Mouse (Mus musculus): ENCODE measurements at regions not wholly inside any gene's neighbourhood (a gene's known extent, or its start where the extent isn't known, plus 50 kb on each side); places are given as distances from the start of the nearest gene placed in this dataset.

GRCm38 (mm10) chr13:43907425-43907824 is 122.8 kb downstream of the Cd83 start:
- TF ChIP-seq POLR2A (IDR thresholded peaks at IDR 0.05; ENCODE audit: extremely low read depth, insufficient read depth, low read length): no peak
- no peak for TF ChIP-seq CTCF (IDR thresholded peaks at IDR 0.05; ENCODE audit: extremely low read depth, insufficient read depth, low read length)
- no peak overlapping the region for H3K27ac ChIP-seq (ENCODE audit: insufficient read depth, low read length)
- no peak overlapping the region for H3K4me3 ChIP-seq (ENCODE audit: insufficient read depth, low read length)
- no peaks in the 10 kb centered on the region; the same call in 1 of the 2 replicates for H3K4me1 ChIP-seq (ENCODE audit: control insufficient read depth, insufficient read depth, low read length)

GRCm38 (mm10) chr13:43908041-43908644 is 123.6 kb downstream of the Cd83 start:
- Histone ChIP-seq H3K27ac (ENCODE audit: insufficient read depth, low read length) (no peak overlapping the region), H3K4me1 (ENCODE audit: control insufficient read depth, insufficient read depth, low read length) (no peaks in the 10 kb centered on the region; the same call in 1 of the 2 replicates), H3K4me3 (ENCODE audit: insufficient read depth, low read length) (no peak overlapping the region)
- TF ChIP-seq CTCF (IDR thresholded peaks at IDR 0.05; ENCODE audit: extremely low read depth, insufficient read depth, low read length) (no peak), POLR2A (IDR thresholded peaks at IDR 0.05; ENCODE audit: extremely low read depth, insufficient read depth, low read length) (no peak)

DNA sequence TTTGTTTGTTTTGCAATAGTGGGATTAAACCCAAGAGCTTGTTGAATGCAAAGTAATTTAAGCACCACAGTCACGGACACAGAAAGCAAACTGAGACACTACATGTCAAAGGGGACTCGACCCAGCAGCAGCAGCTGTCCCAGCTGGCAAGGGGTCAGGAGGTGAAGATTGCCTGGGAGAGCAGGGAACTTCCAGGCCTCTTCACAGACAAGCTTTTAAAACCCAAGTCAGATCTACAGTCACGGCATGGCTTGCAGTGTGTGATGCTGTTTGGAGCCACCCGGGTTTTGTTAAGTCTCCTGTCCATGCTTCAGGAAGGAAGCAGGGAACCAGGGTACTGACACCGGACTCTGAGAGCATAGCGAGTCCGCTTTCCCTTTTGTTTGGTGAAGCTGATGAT is 125.4 kb downstream of the Cd83 start:
- Histone ChIP-seq H3K27ac (ENCODE audit: insufficient read depth, low read length) (no peak overlapping the region), H3K4me1 (ENCODE audit: control insufficient read depth, insufficient read depth, low read length) (no peaks in the 10 kb centered on the region), H3K4me3 (ENCODE audit: insufficient read depth, low read length) (no peak overlapping the region)
- TF ChIP-seq POLR2A (IDR thresholded peaks at IDR 0.05; ENCODE audit: extremely low read depth, insufficient read depth, low read length): no peak
- no peak for TF ChIP-seq CTCF (IDR thresholded peaks at IDR 0.05; ENCODE audit: extremely low read depth, insufficient read depth, low read length)

DNA sequence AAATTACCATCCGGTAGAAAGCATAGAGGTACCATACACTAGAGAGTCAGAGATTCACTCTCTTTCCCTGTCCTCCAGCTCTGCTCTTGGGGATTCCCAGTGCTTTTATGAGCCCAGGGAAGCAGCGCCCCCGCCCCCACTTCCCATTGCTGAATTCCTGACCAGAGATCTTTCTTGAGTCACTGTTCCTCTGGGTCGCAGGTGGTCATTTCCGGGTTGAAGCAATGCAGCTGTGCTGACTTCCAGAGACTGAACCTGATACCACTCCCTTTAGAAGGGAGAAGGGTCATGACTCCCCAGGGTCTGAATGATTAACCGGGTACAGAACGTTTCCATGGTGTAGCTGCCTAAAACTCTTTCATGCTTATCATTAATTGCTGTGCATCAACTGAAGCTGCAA is 128.9 kb downstream of the Cd83 start:
- Histone ChIP-seq H3K4me3 (ENCODE audit: insufficient read depth, low read length) (no peak overlapping the region), H3K27ac (ENCODE audit: insufficient read depth, low read length) (no peak overlapping the region), H3K4me1 (ENCODE audit: control insufficient read depth, insufficient read depth, low read length) (no peaks in the 10 kb centered on the region)
- TF ChIP-seq POLR2A (IDR thresholded peaks at IDR 0.05; ENCODE audit: extremely low read depth, insufficient read depth, low read length): no peak
- no peak for TF ChIP-seq CTCF (IDR thresholded peaks at IDR 0.05; ENCODE audit: extremely low read depth, insufficient read depth, low read length)

DNA sequence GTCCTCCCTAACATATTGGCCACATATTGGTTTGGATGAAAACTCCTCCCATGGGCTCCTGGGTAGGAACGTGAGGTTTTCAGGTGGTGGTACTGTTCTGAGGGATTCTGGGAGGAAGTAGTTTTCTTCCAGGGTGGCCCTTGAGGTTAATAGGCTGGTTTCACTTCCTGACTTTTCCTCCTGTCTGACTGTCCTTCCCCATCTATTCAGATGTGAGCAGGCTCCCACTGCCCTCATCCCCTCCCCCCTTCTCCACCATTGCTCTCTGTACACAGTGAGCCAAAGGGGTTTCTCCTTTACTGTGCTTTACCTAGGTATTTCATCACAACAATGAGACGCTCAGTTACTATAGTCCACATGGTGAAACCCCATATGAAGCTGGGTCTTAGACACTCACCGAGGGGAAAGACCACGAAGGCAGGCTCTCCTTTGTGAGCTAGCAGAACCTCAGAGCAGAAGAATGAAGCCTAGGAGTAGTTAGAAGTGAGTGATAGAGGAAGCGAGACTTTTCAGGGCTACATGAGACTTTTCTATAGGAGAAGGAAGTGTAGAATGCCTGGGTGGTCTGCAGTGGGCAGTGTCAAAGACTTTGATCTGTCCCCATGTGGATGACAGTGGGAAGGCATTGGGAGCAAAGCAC is 135.3 kb downstream of the Cd83 start:
- no peak overlapping the region for H3K4me3 ChIP-seq (ENCODE audit: insufficient read depth, low read length)
- no peaks in the 10 kb centered on the region for H3K4me1 ChIP-seq (ENCODE audit: control insufficient read depth, insufficient read depth, low read length)
- TF ChIP-seq CTCF (IDR thresholded peaks at IDR 0.05; ENCODE audit: extremely low read depth, insufficient read depth, low read length): no peak
- no peak for TF ChIP-seq POLR2A (IDR thresholded peaks at IDR 0.05; ENCODE audit: extremely low read depth, insufficient read depth, low read length)
- H3K27ac ChIP-seq (ENCODE audit: insufficient read depth, low read length): no peak overlapping the region

GRCm38 (mm10) chr13:43930081-43930981 is 145.8 kb downstream of the Cd83 start:
- Histone ChIP-seq H3K27ac (ENCODE audit: insufficient read depth, low read length) (no peak overlapping the region), H3K4me3 (ENCODE audit: insufficient read depth, low read length) (no peak overlapping the region), H3K4me1 (ENCODE audit: control insufficient read depth, insufficient read depth, low read length) (peaks cover 3% of the 10 kb centered on the region; the same call in 1 of the 2 replicates)
- TF ChIP-seq POLR2A (IDR thresholded peaks at IDR 0.05; ENCODE audit: extremely low read depth, insufficient read depth, low read length) (no peak), CTCF (IDR thresholded peaks at IDR 0.05; ENCODE audit: extremely low read depth, insufficient read depth, low read length) (no peak)

DNA sequence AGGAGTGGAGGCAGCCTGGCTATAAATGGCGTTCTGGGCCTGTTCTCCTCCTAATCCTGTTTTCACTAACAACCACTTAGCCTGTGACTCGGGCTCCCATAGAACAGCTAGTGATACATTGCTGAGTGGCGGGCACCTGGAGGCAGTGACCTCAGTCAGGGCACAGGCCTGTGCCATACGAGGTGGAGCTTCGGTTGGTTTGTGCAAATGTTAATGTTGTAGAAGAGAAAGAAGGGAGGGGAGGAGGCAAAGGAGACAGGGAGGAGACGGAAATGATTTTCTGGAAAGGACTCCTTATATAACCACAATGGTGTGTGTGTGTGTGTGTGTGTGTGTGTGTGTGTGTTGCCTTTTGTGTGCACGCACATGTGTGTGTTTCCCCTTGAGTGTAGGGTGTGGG is 148.4 kb downstream of the Cd83 start:
- no peak overlapping the region for H3K27ac ChIP-seq (ENCODE audit: insufficient read depth, low read length)
- H3K4me3 ChIP-seq (ENCODE audit: insufficient read depth, low read length): no peak overlapping the region
- TF ChIP-seq CTCF (IDR thresholded peaks at IDR 0.05; ENCODE audit: extremely low read depth, insufficient read depth, low read length) (no peak), POLR2A (IDR thresholded peaks at IDR 0.05; ENCODE audit: extremely low read depth, insufficient read depth, low read length) (no peak)
- peaks cover 3% of the 10 kb centered on the region; the same call in 1 of the 2 replicates for H3K4me1 ChIP-seq (ENCODE audit: control insufficient read depth, insufficient read depth, low read length)

GRCm38 (mm10) chr13:43935284-43935683 is 150.7 kb downstream of the Cd83 start:
- TF ChIP-seq POLR2A (IDR thresholded peaks at IDR 0.05; ENCODE audit: extremely low read depth, insufficient read depth, low read length): no peak
- no peak for TF ChIP-seq CTCF (IDR thresholded peaks at IDR 0.05; ENCODE audit: extremely low read depth, insufficient read depth, low read length)
- Histone ChIP-seq H3K27ac (ENCODE audit: insufficient read depth, low read length) (no peak overlapping the region), H3K4me1 (ENCODE audit: control insufficient read depth, insufficient read depth, low read length) (peaks cover 3% of the 10 kb centered on the region), H3K4me3 (ENCODE audit: insufficient read depth, low read length) (no peak overlapping the region)

GRCm38 (mm10) chr13:43936504-43936903 is 151.9 kb downstream of the Cd83 start:
- TF ChIP-seq CTCF (IDR thresholded peaks at IDR 0.05; ENCODE audit: extremely low read depth, insufficient read depth, low read length) (no peak), POLR2A (IDR thresholded peaks at IDR 0.05; ENCODE audit: extremely low read depth, insufficient read depth, low read length) (no peak)
- Histone ChIP-seq H3K27ac (ENCODE audit: insufficient read depth, low read length) (no peak overlapping the region), H3K4me3 (ENCODE audit: insufficient read depth, low read length) (no peak overlapping the region), H3K4me1 (ENCODE audit: control insufficient read depth, insufficient read depth, low read length) (peaks cover 3% of the 10 kb centered on the region)
